Mouse (Mus musculus): Measurements from ENCODE around the gene Bace1. TPM values are rescaled to one million over a fixed set of nuclear protein-coding genes. Genes with fewer than 3 reads are reported as not detected.

Gene Bace1
- polyA plus RNA-seq, 1 experiment from 2014 or later, result 17.6 TPM

- H3K4me3 ChIP-seq, result peak overlapping the region; percentile 74
- ATAC-seq (ENCODE audit: extremely low read depth, insufficient number of reproducible peaks, low FRiP score, low TSS enrichment), result peak; percentile 51; the same call in 1 of the 2 replicates
- H3K4me2 ChIP-seq, result peak overlapping the region; percentile 78
- H3K27ac ChIP-seq (replicated peaks), result peak overlapping the region; percentile 98
- peak overlapping the region; percentile 98 for H3K9ac ChIP-seq
- no peaks in the 10 kb centered on the region for H3K27me3 ChIP-seq (replicated peaks)
- WGBS, result under 1% methylated on average over 16 of the region's 27 CpGs
- no peaks in the 10 kb centered on the region for H3K9me3 ChIP-seq
- peaks cover 26% of the 10 kb centered on the region for H3K4me1 ChIP-seq
- peaks cover 55% of the 10 kb centered on the region for H3K36me3 ChIP-seq
Observed at GRCm38 (mm10) chr9:45905811-45906237, 67.4 kb downstream of the Bace1 start.

DNA sequence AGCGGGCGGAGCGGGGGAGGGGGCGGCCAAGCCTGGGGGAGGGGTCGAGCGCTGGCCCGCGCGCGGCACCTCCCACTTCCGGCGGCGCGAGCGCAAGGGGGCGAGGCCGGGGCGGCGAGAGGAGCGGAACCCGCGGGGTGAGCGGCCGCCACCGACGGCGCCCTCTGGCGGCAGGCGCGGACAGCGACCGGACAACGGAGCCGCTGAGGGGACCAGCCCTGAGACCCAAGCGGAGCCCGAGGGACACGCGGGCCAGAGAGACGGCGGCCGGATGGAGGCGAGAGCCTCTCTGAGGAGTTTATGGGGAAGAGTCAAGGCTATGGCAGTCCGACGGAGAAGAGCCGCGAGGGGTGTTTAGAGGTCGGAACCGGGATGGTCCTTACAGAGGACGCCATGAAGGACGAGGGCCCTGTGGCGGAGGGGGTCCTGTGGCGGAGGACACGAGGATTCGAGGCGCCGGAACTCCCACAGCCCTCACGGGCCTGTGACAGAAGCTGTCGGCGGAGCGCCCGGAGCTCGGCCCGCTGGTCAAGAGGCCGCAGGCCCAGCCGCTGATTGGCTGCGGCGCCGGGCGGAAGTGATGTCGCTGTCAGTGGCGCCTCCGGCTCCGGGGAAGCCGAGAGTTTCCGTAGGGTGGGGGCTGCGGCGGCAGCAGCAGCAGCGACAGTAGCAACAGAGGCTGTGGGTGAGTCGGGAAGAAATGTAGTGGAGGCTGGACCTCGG lies 68.1 kb downstream of the Bace1 start, which contains the start of the genes Pcsk7 and Rnf214:
Gene Pcsk7 (plus strand): TSS at position 143 of the 723 bp plus-strand sequence.
Gene Rnf214 (minus strand): TSS at position 557 of the 723 bp plus-strand sequence.
- peak within 1 kb of the TSS; percentile 78 for H3K4me2 ChIP-seq
- H3K27me3 ChIP-seq (replicated peaks), result no peaks in the 10 kb centered on the region
- peak; percentile 86 for ATAC-seq (ENCODE audit: extremely low read depth, insufficient number of reproducible peaks, low FRiP score, low TSS enrichment)
- H3K4me1 ChIP-seq, result peaks cover 26% of the 10 kb centered on the region
- WGBS, result under 1% methylated on average over 65 of the region's 80 CpGs
- H3K4me3 ChIP-seq, result peak within 1 kb of the TSS; percentile 74
- no peaks in the 10 kb centered on the region for H3K9me3 ChIP-seq
- peak within 1 kb of the TSS; percentile 98 for H3K9ac ChIP-seq
- H3K27ac ChIP-seq (replicated peaks), result peak within 1 kb of the TSS; percentile 98
- H3K36me3 ChIP-seq, result peaks cover 55% of the 10 kb centered on the region

- Histone ChIP-seq H3K4me2 (peak overlapping the region; percentile 78), H3K27me3 (replicated peaks) (no peaks in the 10 kb centered on the region), H3K27ac (replicated peaks) (peak overlapping the region; percentile 98), H3K9ac (peak overlapping the region; percentile 98), H3K4me3 (peak overlapping the region; percentile 74), H3K4me1 (peaks cover 26% of the 10 kb centered on the region), H3K9me3 (no peaks in the 10 kb centered on the region), H3K36me3 (peaks cover 55% of the 10 kb centered on the region)
- WGBS, result under 1% methylated on average over 19 of the region's 19 CpGs
- peak; percentile 4; the same call in 1 of the 2 replicates for ATAC-seq (ENCODE audit: extremely low read depth, insufficient number of reproducible peaks, low FRiP score, low TSS enrichment)
Observed at GRCm38 (mm10) chr9:45907078-45907428, 68.7 kb downstream of the Bace1 start.

DNA sequence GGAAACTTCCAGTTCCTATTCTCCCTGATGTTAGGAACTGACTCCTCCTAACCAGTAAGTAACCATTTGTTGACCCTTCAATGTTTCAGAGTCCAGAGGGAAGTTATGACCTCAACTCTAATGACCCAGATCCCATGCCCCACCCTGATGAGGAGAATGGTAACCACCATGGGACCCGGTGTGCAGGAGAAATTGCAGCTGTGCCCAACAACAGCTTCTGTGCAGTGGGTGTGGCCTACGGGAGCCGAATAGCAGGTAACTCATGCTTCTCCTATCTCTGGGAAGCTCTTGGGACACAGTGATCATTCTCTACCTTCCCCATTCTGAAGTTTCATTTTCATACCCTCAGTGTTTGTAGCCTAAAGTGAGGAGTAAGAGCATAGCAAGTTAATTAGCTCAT lies 72.6 kb downstream of the Bace1 start:
- H3K27me3 ChIP-seq (replicated peaks), result no peaks in the 10 kb centered on the region
- no peaks in the 10 kb centered on the region for H3K9me3 ChIP-seq
- peaks cover 14% of the 10 kb centered on the region for H3K4me1 ChIP-seq
- ATAC-seq (ENCODE audit: extremely low read depth, insufficient number of reproducible peaks, low FRiP score, low TSS enrichment), result no peak
- no peak overlapping the region for H3K27ac ChIP-seq (replicated peaks)
- H3K4me2 ChIP-seq, result no peak overlapping the region
- no peak overlapping the region for H3K9ac ChIP-seq
- WGBS, result 87% methylated on average over 3 of the region's 3 CpGs
- no peak overlapping the region for H3K4me3 ChIP-seq
- H3K36me3 ChIP-seq, result peaks cover 76% of the 10 kb centered on the region

- no peaks in the 10 kb centered on the region for H3K27me3 ChIP-seq (replicated peaks)
- peaks cover 14% of the 10 kb centered on the region for H3K4me1 ChIP-seq
- H3K4me2 ChIP-seq, result no peak overlapping the region
- ATAC-seq (ENCODE audit: extremely low read depth, insufficient number of reproducible peaks, low FRiP score, low TSS enrichment), result no peak
- no peak overlapping the region for H3K9ac ChIP-seq
- WGBS, result 61% methylated on average over 1 of the region's 1 CpGs
- no peak overlapping the region for H3K27ac ChIP-seq (replicated peaks)
- H3K4me3 ChIP-seq, result no peak overlapping the region
- no peaks in the 10 kb centered on the region for H3K9me3 ChIP-seq
- peaks cover 83% of the 10 kb centered on the region for H3K36me3 ChIP-seq
Observed at GRCm38 (mm10) chr9:45911673-45912072, 73.3 kb downstream of the Bace1 start.

Other genes starting within 250 kb of the Bace1 start
- gene Cep164, start 9.9 kb upstream of the Bace1 start, polyA plus RNA-seq (2015; fragmentation: Nextera tagmentation; extraction: Ambion mirVana), result 13.0 and 14.4 TPM in 2 replicates
- 16.4 TPM in 2 replicates for gene Pcsk7, start 67.9 kb downstream of the Bace1 start, polyA plus RNA-seq (2015; fragmentation: Nextera tagmentation; extraction: Ambion mirVana)
- gene Rnf214, start 68.3 kb downstream of the Bace1 start, polyA plus RNA-seq (2015; fragmentation: Nextera tagmentation; extraction: Ambion mirVana), result 40.0 and 40.7 TPM in 2 replicates
- gene Tagln, start 97.5 kb downstream of the Bace1 start, polyA plus RNA-seq (2015; fragmentation: Nextera tagmentation; extraction: Ambion mirVana), result 151 and 203 TPM in 2 replicates
- 35.5 and 36.3 TPM in 2 replicates for gene Sidt2, start 116.7 kb downstream of the Bace1 start, polyA plus RNA-seq (2015; fragmentation: Nextera tagmentation; extraction: Ambion mirVana)
- 133 and 137 TPM in 2 replicates for gene Pafah1b2, start 174.1 kb downstream of the Bace1 start, polyA plus RNA-seq (2015; fragmentation: Nextera tagmentation; extraction: Ambion mirVana)
- 4.7 and 5.8 TPM in 2 replicates for gene Sik3, start 174.2 kb downstream of the Bace1 start, polyA plus RNA-seq (2015; fragmentation: Nextera tagmentation; extraction: Ambion mirVana)